Mouse (Mus musculus) hindbrain, embryonic 16.5 days (tissue): ENCODE data around the gene Kcnk4. TPM values are rescaled to one million over a fixed set of nuclear protein-coding genes. Genes with fewer than 3 reads are reported as not detected.

Experiments
- ATAC-seq: fragments of 200-750 bp; cut with Nextera tagmentation; 2 replicates; pipeline ENCODE4 v1.8.0; 2017; ENCODE audit warnings: moderate TSS enrichment, moderate library complexity
- H3K27ac ChIP-seq: fragments of 300-500 bp; sonication (generic); 2 replicates; pipeline ENCODE4 v1.5.1; 2014; ENCODE audit warnings: low read depth, mild to moderate bottlenecking, control low read depth, low read length, moderate library complexity
- H3K27me3 ChIP-seq: fragments of 300-500 bp; sonication (generic); replicated peaks from 2 replicates; pipeline ENCODE4 v1.6.1; 2014; ENCODE audit warnings: low read length; ENCODE audit not compliant: control insufficient read depth, insufficient read depth
- H3K36me3 ChIP-seq: fragments of 300-500 bp; sonication (generic); 2 replicates; pipeline ENCODE4 v1.6.1; 2014; ENCODE audit warnings: mild to moderate bottlenecking, low read length, moderate library complexity, mixed read lengths; ENCODE audit not compliant: control insufficient read depth, insufficient read depth
- H3K4me1 ChIP-seq: fragments of 300-500 bp; sonication (generic); 2 replicates; pipeline ENCODE4 v1.6.1; 2014; ENCODE audit warnings: low read depth, low read length; ENCODE audit not compliant: control insufficient read depth, insufficient read depth
- H3K4me2 ChIP-seq: fragments of 300-500 bp; sonication (generic); 2 replicates; pipeline ENCODE4 v1.6.1; 2014; ENCODE audit warnings: mild to moderate bottlenecking, low read length, control low read depth, moderate library complexity
- H3K4me3 ChIP-seq: fragments of 300-500 bp; sonication (generic); 2 replicates; pipeline ENCODE4 v1.5.1; 2014; ENCODE audit warnings: mild to moderate bottlenecking, low read length, control low read depth, moderate library complexity
- H3K9ac ChIP-seq: fragments of 300-500 bp; sonication (generic); 2 replicates; pipeline ENCODE4 v1.6.1; 2014; ENCODE audit warnings: low read depth, mild to moderate bottlenecking, control low read depth, low read length, moderate library complexity
- H3K9me3 ChIP-seq: fragments of 300-500 bp; sonication (generic); 2 replicates; pipeline ENCODE4 v1.6.1; 2014; ENCODE audit warnings: mild to moderate bottlenecking, low read length, moderate library complexity; ENCODE audit not compliant: control insufficient read depth
- WGBS: fragments of 180-500 bp; shearing (Covaris S2); extraction: QIAGEN DNeasy Blood & Tissue Kit; methylation state at CpG from one replicate; pipeline ENCODE4 v1.1.7; 2014; 5-methylcytosine and 5-hydroxymethylcytosine counted together
- microRNA-seq: library from miRNA; unstranded; fragments of <30 nt; microRNA quantifications from one replicate; pipeline ENCODE4, GENCODE M21; 2017
- polyA plus RNA-seq: library from polyadenylated mRNA; unstranded; fragments of >200 nt; fragmentation: Nextera tagmentation; extraction: Ambion mirVana; gene quantifications from 2 replicates; pipeline ENCODE4 v1.2.1, GENCODE M21; 2015

Gene Kcnk4
- polyA plus RNA-seq, 1 experiment from 2014 or later, result 19.1 TPM

DNA sequence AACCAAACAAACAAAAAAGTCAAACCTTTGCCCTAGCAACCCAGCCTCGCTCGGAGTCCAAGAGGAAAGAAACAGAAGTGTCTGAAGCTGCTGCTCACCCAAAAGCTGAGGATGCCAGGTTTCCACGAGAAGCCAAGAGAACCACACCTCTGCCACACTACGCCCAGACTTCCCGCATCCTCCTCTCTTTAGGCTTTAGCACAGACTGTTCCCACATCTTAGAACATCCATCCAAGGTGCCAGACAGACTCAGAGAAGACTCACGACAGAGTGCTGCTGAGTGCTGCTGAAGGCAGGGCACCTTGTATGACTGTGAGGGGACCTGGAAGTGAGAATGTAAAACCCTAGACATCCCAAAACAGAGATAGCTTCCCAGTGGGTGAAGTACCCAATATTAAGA, 58.5 kb downstream of the Kcnk4 start:
- WGBS, result 88% methylated on average over 6 of the region's 6 CpGs
- no peaks in the 10 kb centered on the region for H3K36me3 ChIP-seq

DNA sequence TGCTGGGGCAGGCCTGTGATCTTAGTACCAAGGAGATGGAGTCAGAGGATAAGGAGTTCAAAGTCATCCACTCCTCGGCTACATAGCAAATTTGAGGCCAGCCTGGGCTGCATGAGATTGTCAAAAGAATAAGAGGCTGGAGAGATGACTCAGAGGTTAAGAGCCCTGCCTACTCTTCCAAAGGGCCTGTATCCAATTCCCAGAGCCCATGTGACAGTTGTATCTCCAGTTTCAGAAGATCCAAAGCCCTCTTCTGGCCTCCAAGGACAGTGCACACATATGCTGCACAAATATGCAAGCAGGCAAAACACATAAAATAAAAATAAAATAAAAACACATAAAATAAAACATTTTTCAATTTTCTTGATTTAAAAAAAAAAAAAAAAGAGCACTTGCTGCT, 60.1 kb downstream of the Kcnk4 start:
- H3K36me3 ChIP-seq, result no peaks in the 10 kb centered on the region
- no peak overlapping the region for H3K4me3 ChIP-seq
- 90% methylated on average over 1 of the region's 1 CpGs for WGBS
- H3K4me2 ChIP-seq, result no peak overlapping the region
- no peak overlapping the region for H3K9ac ChIP-seq
- no peak overlapping the region for H3K27ac ChIP-seq
- no peaks in the 10 kb centered on the region for H3K27me3 ChIP-seq
- H3K9me3 ChIP-seq, result no peaks in the 10 kb centered on the region
- H3K4me1 ChIP-seq, result no peaks in the 10 kb centered on the region
- ATAC-seq, result no peak

More for the DNA sequence above, 58.5 kb downstream of the Kcnk4 start:
- no peak overlapping the region for H3K9ac ChIP-seq
- no peak for ATAC-seq
- H3K9me3 ChIP-seq, result peaks cover 8% of the 10 kb centered on the region
- H3K4me2 ChIP-seq, result no peak overlapping the region
- no peaks in the 10 kb centered on the region for H3K27me3 ChIP-seq
- no peak overlapping the region for H3K27ac ChIP-seq
- no peaks in the 10 kb centered on the region for H3K4me1 ChIP-seq
- H3K4me3 ChIP-seq, result no peak overlapping the region

Small RNAs within 50 kb of the gene (microRNA-seq; reads per million reads assigned to microRNA genes)
- gene Mir6990, result 1.2 reads per million

Other genes starting within 250 kb of the Kcnk4 start
- 17.3 and 17.4 TPM in 2 replicates for gene Rps6ka4, start 93.9 kb downstream of the Kcnk4 start, polyA plus RNA-seq
- 0.80 and 0.85 TPM in 2 replicates for gene Ccdc88b, start 76.3 kb downstream of the Kcnk4 start, polyA plus RNA-seq
- 93.9 and 101 TPM in 2 replicates for gene Trmt112, start 24.8 kb downstream of the Kcnk4 start, polyA plus RNA-seq
- gene Prdx5, start 24.4 kb downstream of the Kcnk4 start, polyA plus RNA-seq, result 408 and 532 TPM in 2 replicates
- gene Esrra, start 12.7 kb downstream of the Kcnk4 start, polyA plus RNA-seq, result 17.7 and 17.8 TPM in 2 replicates
- 2.9 and 3.3 TPM in 2 replicates for gene Catsperz, start 9.1 kb downstream of the Kcnk4 start, polyA plus RNA-seq
- gene Bad, start 7.3 kb upstream of the Kcnk4 start, polyA plus RNA-seq, result 96.0 and 109 TPM in 2 replicates
- gene Gpr137, start 8.0 kb upstream of the Kcnk4 start, polyA plus RNA-seq, result 67.1 and 77.6 TPM in 2 replicates
- 89.4 and 96.8 TPM in 2 replicates for gene Ppp1r14b, start 40.5 kb upstream of the Kcnk4 start, polyA plus RNA-seq
- 13.1 and 13.8 TPM in 2 replicates for gene Plcb3, start 42.0 kb upstream of the Kcnk4 start, polyA plus RNA-seq
- gene Fkbp2, start 46.0 kb upstream of the Kcnk4 start, polyA plus RNA-seq, result 159 and 192 TPM in 2 replicates
- gene Vegfb, start 53.1 kb upstream of the Kcnk4 start, polyA plus RNA-seq, result 49.6 and 71.2 TPM in 2 replicates
- 22.7 and 24.8 TPM in 2 replicates for gene Dnajc4, start 58.1 kb upstream of the Kcnk4 start, polyA plus RNA-seq
- 20.6 and 21.8 TPM in 2 replicates for gene Nudt22, start 61.6 kb upstream of the Kcnk4 start, polyA plus RNA-seq
- gene Trpt1, start 61.6 kb upstream of the Kcnk4 start, polyA plus RNA-seq, result 22.7 and 25.3 TPM in 2 replicates
- gene Fermt3, start 85.0 kb upstream of the Kcnk4 start, polyA plus RNA-seq, result 4.0 and 5.7 TPM in 2 replicates
- 214 and 236 TPM in 2 replicates for gene Stip1, start 105.5 kb upstream of the Kcnk4 start, polyA plus RNA-seq
- 6.3 and 7.1 TPM in 2 replicates for gene Macrod1, start 122.3 kb upstream of the Kcnk4 start, polyA plus RNA-seq
- 8.8 and 11.3 TPM in 2 replicates for gene Flrt1, start 171.2 kb upstream of the Kcnk4 start, polyA plus RNA-seq